Mouse (Mus musculus) midbrain, embryonic 16.5 days (tissue): ENCODE data around the gene Stac. TPM values are rescaled to one million over a fixed set of nuclear protein-coding genes. Genes with fewer than 3 reads are reported as not detected.

Experiments
- ATAC-seq: fragments of 200-750 bp; cut with Nextera tagmentation; 2 replicates; pipeline ENCODE4 v1.8.0; 2017; ENCODE audit warnings: moderate TSS enrichment
- H3K27ac ChIP-seq: fragments of 300-500 bp; sonication (generic); 2 replicates; pipeline ENCODE4 v1.5.1; 2014; ENCODE audit warnings: mild to moderate bottlenecking, low read length, mixed read lengths
- H3K27me3 ChIP-seq: fragments of 300-500 bp; sonication (generic); 2 replicates; pipeline ENCODE4 v1.6.1; 2014; ENCODE audit warnings: low read depth, low read length, mixed read lengths; ENCODE audit not compliant: control insufficient read depth, insufficient read depth
- H3K36me3 ChIP-seq: fragments of 300-500 bp; sonication (generic); 2 replicates; pipeline ENCODE4 v1.6.1; 2014; ENCODE audit warnings: mild to moderate bottlenecking, low read length, moderate library complexity, mixed read lengths; ENCODE audit not compliant: control insufficient read depth, insufficient read depth
- H3K4me1 ChIP-seq: fragments of 300-500 bp; sonication (generic); 2 replicates; pipeline ENCODE4 v1.6.1; 2014; ENCODE audit warnings: mild to moderate bottlenecking, low read length, mixed read lengths; ENCODE audit not compliant: control insufficient read depth, insufficient read depth
- H3K4me2 ChIP-seq: fragments of 300-500 bp; sonication (generic); 2 replicates; pipeline ENCODE4 v1.6.1; 2014; ENCODE audit warnings: mild to moderate bottlenecking, low read length, mixed read lengths
- H3K4me3 ChIP-seq: fragments of 300-500 bp; sonication (generic); 2 replicates; pipeline ENCODE4 v1.5.1; 2014; ENCODE audit warnings: low read depth, mild to moderate bottlenecking, low read length, moderate library complexity, mixed read lengths
- H3K9ac ChIP-seq: fragments of 300-500 bp; sonication (generic); 2 replicates; pipeline ENCODE4 v1.6.1; 2014; ENCODE audit warnings: low read depth, low read length, mixed read lengths
- H3K9me3 ChIP-seq: fragments of 300-500 bp; sonication (generic); replicated peaks from 2 replicates; pipeline ENCODE4 v1.6.1; 2014; ENCODE audit warnings: mild to moderate bottlenecking, low read length, mixed read lengths; ENCODE audit not compliant: control insufficient read depth, poor library complexity, severe bottlenecking
- WGBS: fragments of 180-500 bp; shearing (Covaris S2); extraction: QIAGEN DNeasy Blood & Tissue Kit; methylation state at CpG from one replicate; pipeline ENCODE4 v1.1.7; 2014; 5-methylcytosine and 5-hydroxymethylcytosine counted together
- polyA plus RNA-seq: library from polyadenylated mRNA; unstranded; fragments of >200 nt; fragmentation: Nextera tagmentation; extraction: Ambion mirVana; gene quantifications from 2 replicates; pipeline ENCODE4 v1.2.1, GENCODE M21; 2015

Stac gene
- polyA plus RNA-seq, 1 experiment from 2014 or later = 8.6 TPM

DNA sequence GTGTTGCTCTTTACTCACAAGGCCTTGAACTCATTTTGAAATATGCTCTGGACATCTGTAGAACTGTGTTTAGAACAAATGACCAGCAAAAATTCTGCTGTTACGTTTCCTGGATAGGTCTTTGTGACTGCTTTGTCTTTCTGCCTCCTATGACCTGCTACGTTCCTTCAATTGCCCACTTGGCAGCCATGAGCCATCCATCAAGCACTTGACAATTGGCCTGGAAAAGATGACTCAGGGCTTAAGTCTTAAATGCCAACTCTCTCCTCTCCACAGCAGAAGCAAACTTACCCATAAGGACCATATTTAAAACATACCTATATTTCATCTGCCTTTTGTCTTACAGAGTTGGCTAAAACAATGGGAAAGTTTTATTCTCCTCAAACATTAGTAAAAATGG, 10.0 kb upstream of the Stac start:
- WGBS = 85% methylated on average over 2 of the region's 2 CpGs
- H3K9me3 ChIP-seq = no peaks in the 10 kb centered on the region
- H3K27ac ChIP-seq = no peak overlapping the region
- H3K4me3 ChIP-seq = no peak overlapping the region
- ATAC-seq = no peak
- H3K9ac ChIP-seq = no peak overlapping the region
- H3K36me3 ChIP-seq = no peaks in the 10 kb centered on the region
- no peak overlapping the region for H3K4me2 ChIP-seq
- H3K4me1 ChIP-seq = no peaks in the 10 kb centered on the region
- H3K27me3 ChIP-seq = no peaks in the 10 kb centered on the region

DNA sequence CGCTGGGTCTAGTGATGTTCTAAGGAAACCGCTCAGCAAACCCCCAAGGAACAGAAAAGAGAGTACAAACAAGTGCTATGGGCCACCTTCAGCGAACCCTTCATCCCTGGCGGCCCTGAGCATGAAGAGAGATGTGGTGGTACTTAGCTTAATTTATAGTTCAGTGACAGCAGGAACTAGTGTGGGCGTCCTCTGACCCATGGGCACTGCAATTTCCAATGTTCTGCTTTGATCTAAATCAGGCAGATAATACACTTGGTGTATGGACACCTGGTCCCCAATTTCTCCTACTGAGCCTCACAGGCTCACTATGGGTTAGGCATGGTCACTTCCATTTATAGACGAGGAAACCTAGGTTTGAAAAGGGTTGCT, 322 bp upstream of the Stac start:
- Histone ChIP-seq H3K4me2 (peak overlapping the region; percentile 94), H3K4me3 (peak overlapping the region; percentile 64), H3K9ac (peak overlapping the region; percentile 76), H3K36me3 (no peaks in the 10 kb centered on the region), H3K9me3 (no peaks in the 10 kb centered on the region), H3K27me3 (peaks cover 2% of the 10 kb centered on the region; the same call in 1 of the 2 replicates), H3K27ac (no peak overlapping the region), H3K4me1 (no peaks in the 10 kb centered on the region; the same call in 1 of the 2 replicates)
- WGBS = 9% methylated on average over 6 of the region's 6 CpGs
- ATAC-seq = peak; percentile 5; the same call in 1 of the 2 replicates

DNA sequence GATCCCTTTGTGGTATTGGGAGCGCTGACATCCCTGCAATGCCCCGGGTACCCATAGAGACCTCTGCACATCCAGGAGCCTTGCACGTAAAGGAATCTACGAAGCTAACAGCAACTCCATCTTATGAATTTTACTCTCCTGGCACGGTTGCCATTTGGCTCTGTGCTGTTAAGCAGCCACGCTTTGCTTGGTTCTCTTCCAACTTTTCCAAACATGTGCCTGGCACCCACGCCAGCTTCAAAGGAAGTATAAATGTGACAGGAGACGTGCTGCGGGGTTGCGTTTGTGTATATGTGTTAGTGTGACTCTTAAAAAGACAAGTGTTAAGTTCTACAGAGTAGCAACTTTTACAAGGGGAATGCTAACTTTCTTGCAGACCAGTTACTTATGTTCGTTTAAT, 1.0 kb downstream of the Stac start:
- no peak for ATAC-seq
- peak overlapping the region; percentile 94; the same call in 1 of the 2 replicates for H3K4me2 ChIP-seq
- WGBS = 88% methylated on average over 11 of the region's 11 CpGs

DNA sequence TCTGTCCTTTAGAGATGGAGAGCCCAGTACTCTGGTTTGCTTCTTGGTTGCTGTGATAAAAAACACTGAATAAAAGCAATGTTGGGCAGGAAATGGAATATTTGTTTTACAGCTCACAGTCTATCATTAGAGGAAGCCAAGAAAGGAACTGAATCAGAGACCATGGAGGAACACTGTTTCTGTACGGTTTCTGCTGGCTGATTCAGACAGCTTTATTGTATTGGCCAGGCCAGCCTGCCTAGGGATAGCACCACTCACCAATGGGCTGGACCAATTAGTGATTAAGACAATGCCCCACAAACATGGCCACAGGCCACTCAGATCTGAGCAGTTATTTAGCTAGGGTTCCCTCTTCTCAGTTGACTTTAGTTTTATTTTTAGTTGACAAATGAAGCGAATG, 6.0 kb downstream of the Stac start:
- Histone ChIP-seq H3K27me3 (peaks cover 2% of the 10 kb centered on the region; the same call in 1 of the 2 replicates), H3K27ac (no peak overlapping the region), H3K4me1 (no peaks in the 10 kb centered on the region), H3K9me3 (no peaks in the 10 kb centered on the region), H3K4me2 (no peak overlapping the region), H3K36me3 (no peaks in the 10 kb centered on the region), H3K4me3 (no peak overlapping the region), H3K9ac (no peak overlapping the region)
- WGBS = 81% methylated on average over 2 of the region's 2 CpGs
- no peak for ATAC-seq

More for the DNA sequence above, 1.0 kb downstream of the Stac start:
- H3K9me3 ChIP-seq = no peaks in the 10 kb centered on the region
- H3K36me3 ChIP-seq = no peaks in the 10 kb centered on the region
- H3K4me3 ChIP-seq = no peak overlapping the region; the same call in 1 of the 2 replicates
- no peak overlapping the region for H3K9ac ChIP-seq
- no peaks in the 10 kb centered on the region; the same call in 1 of the 2 replicates for H3K4me1 ChIP-seq
- no peak overlapping the region for H3K27ac ChIP-seq
- H3K27me3 ChIP-seq = peaks cover 2% of the 10 kb centered on the region; the same call in 1 of the 2 replicates

DNA sequence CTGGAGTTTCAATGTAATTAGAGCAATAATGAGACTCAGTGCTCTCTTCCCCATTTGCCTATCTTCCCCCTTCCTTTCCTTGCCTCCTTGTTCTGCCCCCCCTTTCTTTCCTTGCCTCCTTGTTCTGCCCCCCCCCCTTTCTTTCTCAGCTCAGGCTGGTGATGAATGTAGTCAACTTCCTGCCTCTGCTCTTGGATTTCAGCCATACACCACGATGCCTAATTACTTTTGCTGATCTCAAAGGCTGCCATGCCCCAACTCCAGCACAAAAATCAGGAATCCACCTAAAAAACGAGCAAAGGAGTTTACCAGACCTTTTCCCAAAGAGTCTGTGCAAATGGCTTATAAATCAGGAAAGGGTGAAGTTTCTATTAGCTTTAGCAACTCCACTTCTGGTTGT, 10.6 kb downstream of the Stac start:
- no peaks in the 10 kb centered on the region for H3K4me1 ChIP-seq
- no peak overlapping the region for H3K27ac ChIP-seq
- no peaks in the 10 kb centered on the region for H3K36me3 ChIP-seq
- WGBS = 46% methylated on average over 2 of the region's 2 CpGs
- H3K9ac ChIP-seq = no peak overlapping the region
- no peaks in the 10 kb centered on the region for H3K27me3 ChIP-seq
- ATAC-seq = no peak
- no peak overlapping the region for H3K4me3 ChIP-seq
- H3K4me2 ChIP-seq = no peak overlapping the region
- no peaks in the 10 kb centered on the region for H3K9me3 ChIP-seq

DNA sequence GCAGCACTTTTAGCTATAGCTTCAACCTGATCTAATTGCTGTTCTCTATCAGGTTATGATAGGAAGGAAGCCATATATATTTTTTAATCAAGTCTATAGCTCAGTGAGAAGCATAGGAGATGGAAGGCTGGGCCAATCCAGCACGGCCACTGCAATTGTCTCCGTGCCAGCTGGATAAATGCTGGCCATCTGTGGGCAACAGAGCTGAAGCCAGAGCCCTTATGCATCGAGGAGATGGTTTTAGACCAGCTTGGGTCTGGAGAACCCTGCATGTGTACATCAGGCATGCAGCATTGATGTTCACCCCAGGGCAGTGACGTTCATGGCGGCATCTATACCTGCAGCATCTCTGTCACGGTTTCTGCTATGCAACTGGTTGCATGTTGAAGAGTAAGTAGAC, 20.3 kb downstream of the Stac start:
- H3K36me3 ChIP-seq = no peaks in the 10 kb centered on the region
- no peaks in the 10 kb centered on the region for H3K27me3 ChIP-seq
- no peak overlapping the region for H3K9ac ChIP-seq
- WGBS = 86% methylated on average over 6 of the region's 6 CpGs
- no peaks in the 10 kb centered on the region for H3K4me1 ChIP-seq
- no peak for ATAC-seq
- H3K9me3 ChIP-seq = no peaks in the 10 kb centered on the region
- no peak overlapping the region for H3K27ac ChIP-seq
- no peak overlapping the region for H3K4me3 ChIP-seq
- no peak overlapping the region for H3K4me2 ChIP-seq

DNA sequence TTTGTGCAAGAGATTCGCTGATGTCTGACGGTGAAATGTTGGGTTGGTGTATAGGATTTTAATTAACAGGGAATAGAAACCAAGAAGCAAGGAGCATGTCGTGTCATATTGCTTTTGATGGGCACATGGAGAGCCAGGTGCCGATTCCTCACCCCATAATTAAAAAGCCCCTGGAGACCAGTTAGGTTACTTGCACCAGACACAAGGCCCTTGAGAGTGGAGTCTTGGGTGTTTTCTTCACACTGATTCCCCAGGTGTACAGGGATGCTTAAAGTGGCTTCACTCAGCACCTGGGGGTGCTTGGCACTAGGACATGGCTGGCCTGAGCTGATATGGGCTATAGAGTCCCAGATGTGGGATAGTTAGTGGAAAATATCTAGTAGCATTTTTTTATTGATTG, 35.1 kb downstream of the Stac start:
- Histone ChIP-seq H3K4me3 (no peak overlapping the region), H3K36me3 (no peaks in the 10 kb centered on the region), H3K9ac (no peak overlapping the region), H3K27ac (no peak overlapping the region), H3K4me2 (no peak overlapping the region), H3K9me3 (no peaks in the 10 kb centered on the region), H3K27me3 (no peaks in the 10 kb centered on the region), H3K4me1 (no peaks in the 10 kb centered on the region)
- WGBS = 82% methylated on average over 4 of the region's 4 CpGs
- ATAC-seq = no peak

DNA sequence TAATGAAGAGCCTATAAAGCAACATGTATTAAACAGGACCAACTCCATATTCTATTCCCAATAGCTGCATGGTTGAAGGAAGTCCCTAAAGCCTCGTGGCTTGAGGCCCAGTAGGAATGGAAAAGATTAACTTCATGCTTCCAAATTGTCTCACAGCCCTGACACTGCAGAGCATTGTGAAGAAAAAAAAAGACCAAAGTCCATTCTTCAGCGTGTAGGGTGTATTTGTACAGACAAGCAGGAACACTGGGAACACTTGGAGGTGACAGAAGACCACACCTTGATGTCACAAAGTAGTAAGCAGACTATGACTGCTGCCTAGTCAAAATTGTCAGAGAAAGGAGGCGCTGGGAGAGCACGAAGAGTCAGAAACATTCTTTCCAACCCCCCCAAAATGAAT, 45.9 kb downstream of the Stac start:
- whole genome bisulfite sequencing = 73% methylated on average over 4 of the region's 4 CpGs
- Histone ChIP-seq H3K4me1 (no peaks in the 10 kb centered on the region), H3K9me3 (no peaks in the 10 kb centered on the region), H3K4me2 (no peak overlapping the region), H3K27me3 (no peaks in the 10 kb centered on the region), H3K36me3 (no peaks in the 10 kb centered on the region), H3K4me3 (no peak overlapping the region), H3K27ac (no peak overlapping the region), H3K9ac (no peak overlapping the region)
- ATAC-seq = no peak

DNA sequence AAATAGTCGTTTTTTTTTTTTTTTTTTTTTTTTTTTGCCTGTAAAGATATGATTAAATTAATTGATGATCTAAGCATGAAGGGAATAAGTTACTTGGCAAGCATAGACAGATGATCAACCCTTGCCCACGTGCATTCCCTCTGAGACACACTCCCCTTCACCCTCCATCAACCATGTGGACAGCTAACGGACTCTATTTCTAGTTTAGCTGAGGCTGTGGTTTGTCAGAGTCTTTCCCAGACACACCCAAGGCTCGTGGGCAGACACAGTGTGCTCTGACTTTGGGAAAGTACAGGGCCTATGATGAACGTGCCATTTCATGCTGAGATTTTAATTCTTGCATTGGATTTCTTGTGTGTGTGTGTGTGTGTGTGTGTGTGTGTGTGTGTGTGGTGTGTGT, 46.8 kb downstream of the Stac start:
- Histone ChIP-seq H3K4me2 (no peak overlapping the region), H3K27ac (no peak overlapping the region), H3K4me3 (no peak overlapping the region), H3K27me3 (no peaks in the 10 kb centered on the region), H3K36me3 (no peaks in the 10 kb centered on the region), H3K4me1 (no peaks in the 10 kb centered on the region), H3K9me3 (no peaks in the 10 kb centered on the region), H3K9ac (no peak overlapping the region)
- no peak for ATAC-seq
- WGBS = 75% methylated on average over 5 of the region's 5 CpGs
